10 mouse cellular contexts compared by ENCODE assay signal in the genomic region with DNA sequence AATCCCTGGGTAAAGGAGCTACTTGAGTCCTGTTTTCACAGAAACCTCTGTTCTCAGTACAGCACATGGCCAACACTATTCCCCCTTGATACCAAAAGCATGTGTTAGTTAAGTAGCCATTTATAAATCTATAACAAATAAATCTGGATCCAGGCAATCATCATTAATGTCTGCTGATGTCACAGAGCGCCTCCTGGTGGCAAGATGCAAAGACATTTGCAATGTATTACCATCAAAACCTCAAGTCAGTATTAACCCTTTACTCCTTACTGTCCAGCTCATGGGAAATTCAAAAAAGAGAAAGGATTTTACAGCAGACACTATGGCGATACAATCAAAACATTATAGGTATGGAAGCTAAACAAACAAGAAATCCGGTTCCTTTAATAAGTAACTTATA.
DNase-seq lines count a peak whose midpoint lies in the region; ATAC-seq and TF ChIP-seq lines count a peak whose summit lies in the region.
"Had no signal": no experiment of that assay in that cellular context is flagged by ENCODE, and none has a peak within 500 bp of the region (broad histone marks: within the 10 kb centered on the region; RNA-seq: fewer than 3 reads in every experiment).

No protein-coding gene starts in this region.

- H3K9ac ChIP-seq in hindbrain, embryonic 11.5 days (ENCODE audit: low read depth, low read length) = no peak overlapping the region
- H3K9ac ChIP-seq in hindbrain, embryonic 13.5 days = no peak overlapping the region
- H3K9ac ChIP-seq: embryonic facial prominence, embryonic 15.5 days; limb, embryonic 15.5 days had no signal

- no peak overlapping the region for H3K4me3 ChIP-seq in hindbrain, embryonic 11.5 days (ENCODE audit: low read depth, low read length)
- H3K4me3 ChIP-seq in hindbrain, embryonic 13.5 days = no peak overlapping the region
- no peak overlapping the region for H3K4me3 ChIP-seq in thymus, adult 2 months (ENCODE audit: control insufficient read depth, insufficient read depth, low read length)
- H3K4me3 ChIP-seq: embryonic facial prominence, embryonic 15.5 days; limb, embryonic 15.5 days had no signal

- TF ChIP-seq CTCF in thymus, adult 2 months (IDR thresholded peaks at IDR 0.05; ENCODE audit: borderline replicate concordance, control insufficient read depth, extremely low read depth, insufficient read depth, low read length, poor library complexity) = no peak

- WGBS in hindbrain, embryonic 11.5 days = 61% methylated on average over 3 of the region's 3 CpGs
- 66% methylated on average over 3 of the region's 3 CpGs for WGBS in hindbrain, embryonic 13.5 days
- 69% methylated on average over 3 of the region's 3 CpGs for WGBS in thymus, adult 2 months

- DNase-seq in hindbrain, embryonic 11.5 days (ENCODE audit: low spot score) = peak; percentile 37
- DNase-seq in thymus, adult 2 months = peak; percentile 4
- DNase-seq in thymus, adult 18-20 months = no peak
- peak; percentile 21 for DNase-seq in thymus, postnatal 25 days
- no peak for DNase-seq in gastrocnemius, adult 8-10 months (ENCODE audit: low spot score in 2 of 2)
- DNase-seq in ovary, postnatal 36 days (ENCODE audit: low spot score) = no peak

- ATAC-seq in hindbrain, embryonic 11.5 days (ENCODE audit: low FRiP score) = no peak
- ATAC-seq in hindbrain, embryonic 13.5 days (ENCODE audit: low FRiP score) = no peak
- peak; percentile 79 for ATAC-seq in common myeloid progenitor, adult 5-6 weeks (replicated peaks; ENCODE audit: low read depth, poor library complexity, severe bottlenecking)

- H3K27me3 ChIP-seq in hindbrain, embryonic 11.5 days (ENCODE audit: control insufficient read depth, insufficient read depth, low read length) = no peaks in the 10 kb centered on the region
- no peaks in the 10 kb centered on the region for H3K27me3 ChIP-seq in hindbrain, embryonic 13.5 days
- H3K27me3 ChIP-seq in thymus, adult 2 months (ENCODE audit: control insufficient read depth, insufficient read depth, low read length) = no peaks in the 10 kb centered on the region
- H3K27me3 ChIP-seq: embryonic facial prominence, embryonic 15.5 days; limb, embryonic 15.5 days had no signal

- no peak for TF ChIP-seq POLR2A in thymus, adult 2 months (IDR thresholded peaks at IDR 0.05; ENCODE audit: control insufficient read depth, extremely low read depth, insufficient read depth, low read length, poor library complexity)

- no peak overlapping the region for H3K4me2 ChIP-seq in hindbrain, embryonic 11.5 days (replicated peaks; ENCODE audit: low read depth, low read length)
- H3K4me2 ChIP-seq in hindbrain, embryonic 13.5 days = no peak overlapping the region
- H3K4me2 ChIP-seq: embryonic facial prominence, embryonic 15.5 days; limb, embryonic 15.5 days had no signal

- no peaks in the 10 kb centered on the region for H3K9me3 ChIP-seq in hindbrain, embryonic 11.5 days (ENCODE audit: control insufficient read depth, low read length)
- no peaks in the 10 kb centered on the region for H3K9me3 ChIP-seq in hindbrain, embryonic 13.5 days
- H3K9me3 ChIP-seq: embryonic facial prominence, embryonic 15.5 days; limb, embryonic 15.5 days had no signal

- no peaks in the 10 kb centered on the region for H3K36me3 ChIP-seq in hindbrain, embryonic 11.5 days (ENCODE audit: control insufficient read depth, insufficient read depth, low read length)
- no peaks in the 10 kb centered on the region for H3K36me3 ChIP-seq in hindbrain, embryonic 13.5 days
- no peaks in the 10 kb centered on the region for H3K36me3 ChIP-seq in thymus, adult 2 months (ENCODE audit: control insufficient read depth, insufficient read depth, low read length)
- H3K36me3 ChIP-seq: embryonic facial prominence, embryonic 15.5 days; limb, embryonic 15.5 days had no signal

- H3K27ac ChIP-seq in hindbrain, embryonic 11.5 days (ENCODE audit: low read depth, low read length) = no peak overlapping the region
- no peak overlapping the region for H3K27ac ChIP-seq in hindbrain, embryonic 13.5 days
- no peak overlapping the region for H3K27ac ChIP-seq in thymus, adult 2 months (ENCODE audit: control insufficient read depth, insufficient read depth, low read length)
- H3K27ac ChIP-seq: embryonic facial prominence, embryonic 15.5 days; limb, embryonic 15.5 days had no signal

- no peaks in the 10 kb centered on the region for H3K4me1 ChIP-seq in hindbrain, embryonic 11.5 days (replicated peaks; ENCODE audit: control insufficient read depth, insufficient read depth, low read length)
- H3K4me1 ChIP-seq in hindbrain, embryonic 13.5 days (replicated peaks) = no peaks in the 10 kb centered on the region
- no peaks in the 10 kb centered on the region for H3K4me1 ChIP-seq in thymus, adult 2 months (replicated peaks; ENCODE audit: control insufficient read depth, insufficient read depth, low read length)
- H3K4me1 ChIP-seq: embryonic facial prominence, embryonic 15.5 days; limb, embryonic 15.5 days had no signal

Comparison
In these comparisons a context has a peak if more than half of its experiments do, and no peak if none do; other contexts are left out.
1. DNase-seq: peak in hindbrain, embryonic 11.5 days (single experiment), thymus, adult 2 months (single experiment) and thymus, postnatal 25 days (single experiment); none in thymus, adult 18-20 months (0 of 2), gastrocnemius, adult 8-10 months (0 of 2) and ovary, postnatal 36 days (single experiment).